Mouse (Mus musculus) thymus, postnatal 25 days (tissue): ENCODE measurements around the gene Tmem132a.

Experiments
- DNase-seq: peaks from one replicate; pipeline ENCODE4 v3.0.0; 2022

Tmem132a gene

GRCm38 (mm10) chr19:10871328-10871961 is 1.7 kb upstream of the Tmem132a start:
- no peak for DNase-seq

- no peak for DNase-seq
These were observed 936 bp upstream of the Tmem132a start for GRCm38 (mm10) chr19:10870676-10871075.

- DNase-seq = peak; percentile 40
These were observed 377 bp downstream of the Tmem132a start for GRCm38 (mm10) chr19:10869241-10869885.

- no peak for DNase-seq
These were observed 1.1 kb downstream of the Tmem132a start for GRCm38 (mm10) chr19:10868623-10869141.

GRCm38 (mm10) chr19:10867946-10868622 is 1.7 kb downstream of the Tmem132a start:
- DNase-seq = no peak

- DNase-seq = no peak
These were observed 3.4 kb downstream of the Tmem132a start for GRCm38 (mm10) chr19:10866351-10866750.

GRCm38 (mm10) chr19:10860072-10860497 is 9.7 kb downstream of the Tmem132a start:
- no peak for DNase-seq

- no peak for DNase-seq
These were observed 13.2 kb downstream of the Tmem132a start for GRCm38 (mm10) chr19:10856520-10856919.

GRCm38 (mm10) chr19:10855422-10855821 is 14.3 kb downstream of the Tmem132a start:
- no peak for DNase-seq

GRCm38 (mm10) chr19:10847311-10848087 is 22.2 kb downstream of the Tmem132a start:
- no peak for DNase-seq

GRCm38 (mm10) chr19:10846150-10846549 is 23.6 kb downstream of the Tmem132a start:
- DNase-seq = no peak

GRCm38 (mm10) chr19:10845454-10845853 is 24.3 kb downstream of the Tmem132a start:
- DNase-seq = no peak

GRCm38 (mm10) chr19:10844206-10844605 is 25.5 kb downstream of the Tmem132a start:
- DNase-seq = no peak

GRCm38 (mm10) chr19:10842914-10843313 is 26.8 kb downstream of the Tmem132a start:
- no peak for DNase-seq

- no peak for DNase-seq
These were observed 27.8 kb downstream of the Tmem132a start for GRCm38 (mm10) chr19:10841721-10842626.

GRCm38 (mm10) chr19:10839010-10839892 is 30.5 kb downstream of the Tmem132a start, which contains the start of gene Slc15a3:
Gene Slc15a3 (plus strand): TSS chr19:10839727.
- DNase-seq = no peak

- DNase-seq = no peak
These were observed 34.1 kb downstream of the Tmem132a start for GRCm38 (mm10) chr19:10835671-10836070.

- DNase-seq = no peak
These were observed 36.1 kb downstream of the Tmem132a start for GRCm38 (mm10) chr19:10833611-10834010.

GRCm38 (mm10) chr19:10832030-10832429 is 37.7 kb downstream of the Tmem132a start:
- no peak for DNase-seq

- peak; percentile 91 for DNase-seq
These were observed 38.3 kb downstream of the Tmem132a start for GRCm38 (mm10) chr19:10831424-10831823.
